Mouse (Mus musculus): ENCODE measurements around the gene Gpr37l1. TPM values are rescaled to one million over a fixed set of nuclear protein-coding genes. Genes with fewer than 3 reads are reported as not detected.

The Gpr37l1 gene
- not detected for polyA plus RNA-seq (2017; shearing (Covaris generic))

DNA sequence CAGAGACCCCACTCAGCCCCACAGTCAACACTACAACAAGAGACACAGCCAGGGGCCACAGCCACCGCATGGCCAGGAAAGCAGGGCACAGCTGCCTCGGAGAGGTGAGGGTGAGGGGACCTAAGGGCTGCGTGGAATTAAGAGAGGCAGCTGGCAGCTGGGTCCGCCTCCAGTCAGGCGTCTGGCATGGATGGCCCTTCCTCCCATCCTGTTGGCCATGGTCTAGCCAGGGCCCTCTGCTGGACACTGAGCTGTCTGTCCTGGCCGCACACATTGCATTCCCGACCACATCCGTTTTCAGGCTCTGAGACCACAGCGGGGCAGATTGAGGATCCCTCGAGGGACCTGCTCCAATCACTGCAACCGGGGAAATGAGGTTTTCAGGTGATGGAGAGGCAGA, at the start of gene Gpr37l1:
Gpr37l1 (minus strand) TSS at position 247 of the 400 bp plus-strand sequence.

DNA sequence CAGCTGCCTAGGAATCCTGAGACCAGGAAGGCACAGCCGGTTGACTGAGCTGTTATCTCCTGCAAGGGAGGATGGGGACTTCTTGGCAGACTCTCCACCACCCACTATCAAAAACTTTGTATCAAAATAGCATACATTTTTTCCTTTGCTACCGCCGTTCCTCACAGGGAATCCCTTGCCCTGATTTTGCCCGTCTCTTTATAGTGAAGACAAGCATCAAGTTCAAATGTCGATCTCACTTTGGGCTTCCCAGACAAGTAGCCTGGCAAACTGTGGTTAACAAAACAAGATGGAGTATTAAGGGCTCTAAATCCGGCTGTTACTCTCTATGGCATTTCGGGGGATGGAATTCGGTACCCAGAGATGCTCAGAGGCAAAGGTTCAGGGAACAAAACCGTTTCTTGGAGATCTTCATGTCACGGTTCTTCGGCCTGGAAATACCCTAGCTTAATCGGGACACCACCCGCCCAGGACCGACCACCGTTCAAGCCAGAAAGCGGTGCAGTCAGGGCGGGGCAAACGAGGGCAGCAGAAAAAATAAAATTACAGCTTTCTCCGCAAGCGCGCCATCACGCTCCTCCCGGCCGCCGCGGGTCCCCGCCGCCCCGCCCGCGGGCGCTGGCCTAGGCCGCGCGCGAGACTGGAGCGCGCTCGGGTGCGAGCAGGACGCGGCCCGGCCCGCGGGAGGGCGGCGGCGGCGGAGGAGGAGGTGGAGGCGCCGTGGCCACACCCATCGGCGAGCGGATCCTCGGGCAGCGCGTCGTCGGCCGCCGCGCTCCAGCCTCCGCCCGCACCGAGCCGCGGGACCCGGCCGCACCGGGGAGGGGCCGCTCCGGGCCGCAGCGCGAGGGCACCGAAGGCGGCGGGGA, 21.2 kb downstream of the Gpr37l1 start, which contains the start of gene Arl8a:
Arl8a (plus strand) TSS at position 748 of the 869 bp plus-strand sequence.

DNA sequence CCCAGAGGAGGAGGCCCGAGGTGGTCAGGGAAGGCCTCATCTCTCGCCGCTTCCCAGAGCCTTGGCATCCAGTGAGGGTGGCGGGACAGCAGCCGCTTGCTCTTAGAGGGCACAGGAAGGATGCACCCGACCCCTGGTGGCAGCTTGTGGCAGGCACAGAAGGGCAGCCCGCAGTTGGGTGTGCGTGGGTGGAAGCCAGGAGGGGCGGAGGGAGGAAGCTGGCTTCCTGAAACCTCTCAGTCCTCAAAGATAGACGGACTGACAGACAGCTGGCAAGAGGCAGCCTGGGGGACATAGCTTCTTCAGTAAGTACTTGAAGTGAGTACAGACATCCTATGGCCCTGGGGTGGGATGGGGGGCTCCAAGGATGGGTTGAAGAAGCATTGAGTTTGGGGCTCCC, 35.0 kb downstream of the Gpr37l1 start, which contains the start of gene Ptpn7:
Ptpn7 (plus strand) TSS at position 228 of the 400 bp plus-strand sequence.

Other genes with a start within 250 kb of the Gpr37l1 start
- 4.5 TPM for gene Ppp1r12b, start 211.7 kb downstream of the Gpr37l1 start, polyA plus RNA-seq (2017; shearing (Covaris generic))
- gene Ube2t, start 205.1 kb downstream of the Gpr37l1 start, polyA plus RNA-seq (2017; shearing (Covaris generic)): 15.6 TPM
- gene Lgr6, start 62.4 kb downstream of the Gpr37l1 start, polyA plus RNA-seq (2017; shearing (Covaris generic)): 0.16 TPM
- gene Ptpn7, start 35.0 kb downstream of the Gpr37l1 start, polyA plus RNA-seq (2017; shearing (Covaris generic)): 344 TPM
- 12.4 TPM for gene Arl8a, start 20.9 kb downstream of the Gpr37l1 start, polyA plus RNA-seq (2017; shearing (Covaris generic))
- not detected for gene Elf3, start 90.9 kb upstream of the Gpr37l1 start, polyA plus RNA-seq (2017; shearing (Covaris generic))
- gene Rnpep, start 116.4 kb upstream of the Gpr37l1 start, polyA plus RNA-seq (2017; shearing (Covaris generic)): 42.7 TPM
- gene Timm17a, start 146.1 kb upstream of the Gpr37l1 start, polyA plus RNA-seq (2017; shearing (Covaris generic)): 139 TPM
- not detected for gene Lmod1, start 157.1 kb upstream of the Gpr37l1 start, polyA plus RNA-seq (2017; shearing (Covaris generic))
- not detected for gene Shisa4, start 207.6 kb upstream of the Gpr37l1 start, polyA plus RNA-seq (2017; shearing (Covaris generic))

Measured in inflammation-experienced regulatory T-cells, adult 16 weeks (primary cell).